Mouse (Mus musculus) thymus, postnatal 0 days (tissue): ENCODE data around the gene Ntf5. TPM values are rescaled to one million over a fixed set of nuclear protein-coding genes. Genes with fewer than 3 reads are reported as not detected.
"Not testable (repeated sequence)": the region's sequence is repeated elsewhere in the genome, so short reads cannot be mapped to it uniquely, and the experiment has no call there.

Experiments
- DNase-seq: peaks from one replicate; pipeline ENCODE4 v3.0.0-alpha.2; 2015; ENCODE audit warnings: low spot score
- microRNA-seq: library from miRNA; unstranded; fragments of <30 nt; microRNA quantifications from one replicate; pipeline ENCODE4, GENCODE M21; 2016; ENCODE audit warnings: borderline number of aligned reads
- polyA plus RNA-seq: library from polyadenylated mRNA; unstranded; fragments of >200 nt; fragmentation: Nextera tagmentation; extraction: Ambion mirVana; gene quantifications from 2 replicates; pipeline ENCODE4 v1.2.1, GENCODE M21; 2015

Ntf5 gene
- polyA plus RNA-seq, 1 experiment from 2014 or later: 4.2 TPM

DNA sequence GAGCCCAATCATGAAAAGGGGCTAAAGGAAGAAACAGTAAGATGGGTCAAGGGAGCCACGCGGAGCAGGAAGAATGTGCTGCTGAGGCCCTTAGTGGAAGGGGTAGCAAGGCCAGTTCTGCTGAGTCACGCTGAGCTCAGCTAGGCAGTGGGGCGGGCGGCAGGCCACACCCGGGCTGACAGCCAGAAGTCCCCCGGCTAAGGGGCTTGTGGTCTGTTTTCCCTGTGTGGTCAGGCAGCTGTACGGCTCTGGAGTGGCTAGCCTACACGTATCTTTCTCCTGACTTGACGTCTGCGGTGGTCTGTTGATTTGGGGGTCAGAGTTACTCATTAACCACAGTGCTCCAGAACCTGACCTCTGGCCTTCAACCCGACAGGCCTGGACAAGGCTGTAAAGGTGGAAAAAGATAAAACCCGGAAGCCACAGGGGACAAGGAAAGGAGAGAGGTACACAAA, 47.4 kb downstream of the Ntf5 start:
- no peak for DNase-seq

DNA sequence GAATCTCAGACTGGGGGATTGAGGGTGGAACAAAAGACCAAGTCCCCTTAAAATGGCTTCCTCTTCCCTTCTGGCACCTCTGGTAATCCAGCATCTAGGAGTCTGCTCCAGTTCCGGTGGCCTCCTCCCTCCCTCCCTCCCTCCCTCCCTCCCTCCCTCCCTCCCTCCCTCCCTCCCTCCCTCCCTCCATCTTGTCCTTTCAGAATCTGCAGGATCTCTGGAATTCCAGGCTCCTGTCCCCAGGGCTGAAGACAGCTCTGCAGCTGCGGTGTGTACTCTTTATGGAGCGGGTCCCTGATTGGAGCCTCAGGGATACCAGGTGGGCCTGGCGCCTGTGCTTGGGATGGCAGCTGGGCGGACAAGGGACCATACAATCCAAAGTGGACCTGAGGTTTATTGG, 47.8 kb downstream of the Ntf5 start:
- DNase-seq: no peak

DNA sequence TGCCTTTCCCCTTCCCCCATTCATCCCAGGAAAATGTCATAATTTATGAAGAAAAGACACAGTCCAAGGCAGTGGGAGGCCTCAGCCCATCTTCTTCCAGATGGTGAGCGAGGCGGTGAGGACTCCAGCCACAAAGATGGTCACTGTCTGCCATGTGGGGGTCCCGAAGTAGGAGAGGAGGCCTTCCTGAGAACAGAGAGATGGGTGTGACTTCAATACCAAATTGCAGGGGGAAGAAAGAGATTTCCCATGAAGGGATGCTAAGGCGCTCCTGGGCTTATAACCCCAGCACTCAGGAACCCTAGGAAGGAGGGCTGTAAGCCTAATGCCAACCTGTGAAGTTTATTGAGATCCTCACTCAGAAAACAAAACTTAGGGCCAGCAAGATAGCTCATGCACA, 48.3 kb downstream of the Ntf5 start:
- DNase-seq: no peak

DNA sequence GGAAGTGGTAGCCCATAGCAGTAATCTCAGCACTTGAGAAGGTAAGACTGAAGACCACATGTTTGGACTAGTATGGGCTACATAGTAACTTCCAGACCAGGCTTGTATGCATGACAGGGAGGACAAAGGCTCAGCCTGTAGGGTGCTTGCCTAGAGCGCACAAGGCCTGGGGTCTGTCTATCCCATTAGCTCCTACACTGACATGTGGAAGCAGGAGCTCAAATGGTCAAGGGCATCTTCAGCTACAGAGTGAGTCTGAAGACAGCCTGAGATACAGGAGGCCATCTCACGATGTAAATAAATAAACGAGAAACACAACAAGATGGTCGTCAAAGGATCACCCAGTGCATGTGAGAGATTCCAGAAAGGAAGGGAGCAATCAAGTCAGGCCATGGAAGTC, 48.8 kb downstream of the Ntf5 start:
- no peak for DNase-seq

DNA sequence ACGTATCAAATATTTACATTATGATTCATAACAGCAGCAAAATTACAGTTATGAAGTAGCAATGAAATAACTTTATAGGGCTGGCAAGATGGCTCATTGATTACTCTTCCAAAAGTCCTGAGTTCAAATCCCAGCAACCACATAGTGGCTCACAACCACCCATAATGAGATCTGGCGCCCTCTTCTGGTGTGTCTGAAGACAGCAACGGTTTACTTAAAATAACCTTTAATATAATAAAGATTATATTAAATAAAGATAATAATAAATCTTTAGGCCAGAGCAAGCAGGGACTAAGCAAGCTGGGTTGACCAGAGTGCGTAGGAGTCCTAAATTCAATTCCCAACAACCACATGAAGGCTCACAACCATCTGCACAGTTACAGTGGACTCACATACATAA, 49.4 kb downstream of the Ntf5 start:
- DNase-seq: not testable (repeated sequence)

DNA sequence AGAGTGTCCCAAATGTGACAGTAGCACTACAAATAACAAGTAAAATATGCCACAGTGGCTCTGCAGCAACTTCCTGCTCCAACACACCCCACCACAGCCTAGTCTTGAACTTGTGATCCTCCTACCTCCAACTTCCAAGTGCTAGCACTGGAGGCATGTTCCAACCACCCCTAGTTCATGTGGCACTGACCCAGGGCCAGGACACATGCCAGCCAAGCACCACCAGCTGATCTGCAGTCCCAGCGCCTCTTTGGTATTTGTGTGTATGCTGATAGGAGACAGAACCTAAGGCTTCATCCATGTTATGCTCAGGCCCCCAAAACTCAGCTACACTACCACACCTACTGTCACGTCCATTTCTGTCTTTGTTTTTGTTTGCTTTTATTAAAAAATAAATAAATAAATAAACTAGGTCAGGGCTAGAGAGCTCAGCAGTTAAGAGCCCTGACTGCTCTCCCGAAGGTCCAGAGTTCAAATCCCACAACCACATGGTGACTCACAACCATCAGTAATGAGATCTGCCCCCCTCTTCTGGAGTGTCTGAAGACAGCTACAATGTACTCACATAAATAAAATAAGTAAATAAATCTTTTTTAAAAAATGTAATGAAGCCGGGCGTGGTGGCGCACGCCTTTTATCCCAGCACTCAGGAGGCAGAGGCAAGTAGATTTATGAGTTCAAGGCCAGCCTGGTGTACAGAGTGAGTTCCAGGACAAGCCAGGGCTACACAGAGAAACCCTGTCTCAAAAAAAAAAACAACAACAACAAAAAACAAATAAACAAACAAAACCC, 50.7 kb downstream of the Ntf5 start:
- DNase-seq: no peak

DNA sequence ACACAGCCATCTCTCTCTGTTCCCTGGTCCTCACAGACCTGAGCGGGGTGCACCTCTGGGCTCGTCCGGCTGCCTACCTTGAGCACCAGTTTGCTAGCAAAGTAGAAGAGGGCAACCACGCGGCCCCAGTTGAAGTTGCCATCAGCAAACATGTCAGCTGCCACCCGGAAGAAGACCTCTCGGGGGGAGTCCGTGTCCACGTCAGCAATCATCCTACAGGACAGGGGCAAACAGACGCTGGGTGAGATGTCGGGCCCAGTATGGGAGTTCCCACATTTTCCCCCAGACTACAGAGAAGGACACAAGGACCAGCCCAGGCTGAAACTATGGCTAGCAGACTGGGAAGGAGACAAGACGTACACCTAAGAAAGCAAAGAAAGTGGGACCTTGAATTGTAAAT, 51.6 kb downstream of the Ntf5 start:
- no peak for DNase-seq

DNA sequence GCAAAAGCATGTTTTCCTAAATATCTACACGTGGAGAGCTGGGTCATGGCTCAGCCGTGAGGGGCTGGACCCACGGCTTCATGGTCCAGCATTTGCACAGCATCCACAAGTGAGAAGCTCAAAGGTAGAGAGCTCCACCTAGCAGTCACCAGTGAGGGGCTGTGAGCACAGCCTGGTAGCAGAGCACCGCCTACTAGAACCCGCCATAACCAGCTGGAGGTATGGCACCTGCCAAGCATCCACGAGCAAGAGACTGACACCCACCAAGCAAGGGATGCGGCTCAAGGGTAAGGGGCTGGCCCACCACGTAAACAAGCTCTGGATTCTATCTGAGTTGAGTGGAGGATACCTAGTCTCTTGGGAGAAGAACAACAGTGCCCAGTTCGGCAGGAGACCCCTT, 52.1 kb downstream of the Ntf5 start:
- no peak for DNase-seq

DNA sequence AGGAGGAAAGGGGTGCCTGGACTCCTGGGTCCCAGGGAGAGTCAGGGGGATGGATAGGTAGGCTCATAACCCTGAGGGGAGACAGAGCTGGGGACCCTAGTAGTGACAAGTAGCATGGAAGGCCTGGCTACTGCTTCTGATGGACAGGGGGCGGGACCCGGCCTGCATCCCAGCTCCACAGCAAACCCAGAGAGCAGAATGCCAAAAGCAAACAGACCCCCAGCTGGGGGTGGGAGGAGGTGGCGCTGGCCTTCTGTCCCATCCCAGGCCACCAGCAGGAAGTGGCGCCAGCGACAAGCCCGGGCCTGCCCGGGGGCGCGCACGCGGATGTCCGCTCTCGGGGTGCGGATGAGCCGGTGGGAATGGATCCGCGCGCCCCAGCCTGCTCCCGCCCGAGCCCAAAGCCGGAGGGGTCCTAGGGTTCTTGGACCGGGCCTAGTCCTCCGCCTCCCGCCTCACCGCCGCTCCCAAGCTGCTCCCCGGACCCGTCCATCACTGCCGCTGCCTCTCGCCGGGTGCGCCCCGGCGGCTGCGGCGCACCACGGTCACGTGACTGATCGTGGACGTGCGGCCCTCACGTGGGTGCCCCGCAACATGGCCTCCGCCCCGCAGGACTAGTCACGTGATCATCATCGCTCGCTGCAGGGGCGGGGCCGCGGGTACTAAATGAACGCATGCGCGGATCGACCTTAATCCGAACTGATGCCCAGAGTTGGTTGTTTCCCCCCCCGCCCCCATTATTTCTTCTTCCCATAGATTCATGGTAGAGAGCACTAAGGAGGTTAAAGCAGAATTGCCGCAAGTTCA, 53.0 kb downstream of the Ntf5 start, which contains the start of gene Bax:
TSS of gene Bax (minus strand) at position 616 of the 807 bp plus-strand sequence.
- peak; percentile 95 for DNase-seq

Small RNA genes within 50 kb of the gene (microRNA-seq; reads per million reads assigned to microRNA genes)
- not detected for gene Gm22133

Other genes starting within 250 kb of the Ntf5 start
- 0.06 TPM in 1 of 2 replicates, not detected in the other for gene Slc17a7, start 249.7 kb upstream of the Ntf5 start, polyA plus RNA-seq
- gene Gfy, start 234.1 kb upstream of the Ntf5 start, polyA plus RNA-seq: not detected in 2 replicates
- not detected in 2 replicates for gene Pth2, start 232.7 kb upstream of the Ntf5 start, polyA plus RNA-seq
- 0.20 and 0.37 TPM in 2 replicates for gene Ccdc155, start 208.8 kb upstream of the Ntf5 start, polyA plus RNA-seq
- 5.1 and 7.6 TPM in 2 replicates for gene Dkkl1, start 201.5 kb upstream of the Ntf5 start, polyA plus RNA-seq
- gene Tead2, start 197.9 kb upstream of the Ntf5 start, polyA plus RNA-seq: 4.8 and 5.1 TPM in 2 replicates
- 143 and 146 TPM in 2 replicates for gene Cd37, start 174.6 kb upstream of the Ntf5 start, polyA plus RNA-seq
- 0.17 TPM in 1 of 2 replicates, not detected in the other for gene Slc6a16, start 172.6 kb upstream of the Ntf5 start, polyA plus RNA-seq
- gene Slc6a21, start 136.2 kb upstream of the Ntf5 start, polyA plus RNA-seq: 0.08 TPM in 1 of 2 replicates, not detected in the other
- 4.9 and 5.2 TPM in 2 replicates for gene Trpm4, start 79.9 kb upstream of the Ntf5 start, polyA plus RNA-seq
- gene Hrc, start 78.4 kb upstream of the Ntf5 start, polyA plus RNA-seq: 0.08 and 0.09 TPM in 2 replicates
- gene Ppfia3, start 46.7 kb upstream of the Ntf5 start, polyA plus RNA-seq: 0.27 and 0.49 TPM in 2 replicates
- 0.49 and 0.79 TPM in 2 replicates for gene Lin7b, start 43.1 kb upstream of the Ntf5 start, polyA plus RNA-seq
- gene Snrnp70, start 18.0 kb upstream of the Ntf5 start, polyA plus RNA-seq: 198 and 222 TPM in 2 replicates
- gene Kcna7, start 8.0 kb upstream of the Ntf5 start, polyA plus RNA-seq: 0.14 and 0.34 TPM in 2 replicates
- not detected in 2 replicates for gene Lhb, start 7.1 kb downstream of the Ntf5 start, polyA plus RNA-seq
- gene Gys1, start 21.1 kb downstream of the Ntf5 start, polyA plus RNA-seq: 9.4 and 10.5 TPM in 2 replicates
- gene Ruvbl2, start 24.4 kb downstream of the Ntf5 start, polyA plus RNA-seq: 129 and 143 TPM in 2 replicates
- gene Ftl1, start 46.2 kb downstream of the Ntf5 start, polyA plus RNA-seq: 3,702 and 3,772 TPM in 2 replicates
- 177 and 178 TPM in 2 replicates for gene Bax, start 53.2 kb downstream of the Ntf5 start, polyA plus RNA-seq
- gene Tulp2, start 68.2 kb downstream of the Ntf5 start, polyA plus RNA-seq: 2.6 and 2.8 TPM in 2 replicates
- gene Gm45808, start 73.1 kb downstream of the Ntf5 start, polyA plus RNA-seq: not detected in 2 replicates
- 1.1 and 1.5 TPM in 2 replicates for gene Dhdh, start 75.1 kb downstream of the Ntf5 start, polyA plus RNA-seq
- gene Nucb1, start 96.7 kb downstream of the Ntf5 start, polyA plus RNA-seq: 110 and 111 TPM in 2 replicates
- gene Ppp1r15a, start 112.6 kb downstream of the Ntf5 start, polyA plus RNA-seq: 16.2 and 17.2 TPM in 2 replicates
- 3.3 and 4.6 TPM in 2 replicates for gene Plekha4, start 112.6 kb downstream of the Ntf5 start, polyA plus RNA-seq
- 1.1 and 1.2 TPM in 2 replicates for gene Hsd17b14, start 141.2 kb downstream of the Ntf5 start, polyA plus RNA-seq
- 86.5 and 87.3 TPM in 2 replicates for gene Bcat2, start 156.5 kb downstream of the Ntf5 start, polyA plus RNA-seq
- gene Fgf21, start 201.8 kb downstream of the Ntf5 start, polyA plus RNA-seq: 17.5 and 20.5 TPM in 2 replicates
- 1.4 and 3.2 TPM in 2 replicates for gene Fut1, start 203.6 kb downstream of the Ntf5 start, polyA plus RNA-seq
- gene Izumo1, start 208.1 kb downstream of the Ntf5 start, polyA plus RNA-seq: 0.08 and 0.16 TPM in 2 replicates
- 2.9 and 4.4 TPM in 2 replicates for gene Rasip1, start 213.8 kb downstream of the Ntf5 start, polyA plus RNA-seq
- gene Mamstr, start 226.3 kb downstream of the Ntf5 start, polyA plus RNA-seq: 1.6 and 1.9 TPM in 2 replicates